Mouse (Mus musculus) cerebral cortex, adult 2 months (tissue): ENCODE results near the gene Espn.

Experiments
- WGBS: fragments of 180-500 bp; shearing (Covaris S2); methylation state at CpG from one replicate; pipeline ENCODE4 v1.1.7; 2018; 5-methylcytosine and 5-hydroxymethylcytosine counted together

Gene Espn

DNA sequence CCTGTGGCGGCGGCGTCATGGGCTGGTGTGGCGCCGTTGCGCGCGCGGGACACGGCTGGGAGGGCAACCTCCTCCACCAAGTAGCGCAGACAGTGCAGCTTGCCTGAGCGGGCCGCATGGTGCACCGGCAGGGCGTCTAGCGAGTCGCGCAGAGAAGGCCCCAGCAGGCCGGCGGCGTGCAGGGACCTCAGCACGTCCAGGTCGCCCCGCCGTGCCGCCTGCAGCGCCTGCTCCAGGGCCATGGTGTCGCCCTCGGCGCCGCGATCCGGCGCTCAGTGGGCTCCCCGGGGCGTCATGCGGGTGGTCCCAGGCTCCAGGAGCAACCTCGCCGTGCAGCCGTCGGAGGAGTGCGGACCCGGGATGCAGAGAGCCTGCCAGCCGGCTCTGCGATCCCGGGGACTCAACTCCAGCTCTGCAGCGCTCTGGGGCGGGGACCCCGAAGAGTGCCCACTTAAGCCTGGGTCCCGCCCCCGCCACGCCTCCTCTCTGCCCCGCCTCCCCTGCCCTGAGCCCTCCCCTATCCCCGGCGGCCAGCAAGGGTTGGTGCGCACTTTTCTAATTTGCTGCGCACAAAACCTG lies at the start of gene Espn:
Gene Espn, minus strand, starts transcription at position 406 of the 579 bp plus-strand sequence.
- WGBS: 12% methylated on average over 52 of the region's 57 CpGs

DNA sequence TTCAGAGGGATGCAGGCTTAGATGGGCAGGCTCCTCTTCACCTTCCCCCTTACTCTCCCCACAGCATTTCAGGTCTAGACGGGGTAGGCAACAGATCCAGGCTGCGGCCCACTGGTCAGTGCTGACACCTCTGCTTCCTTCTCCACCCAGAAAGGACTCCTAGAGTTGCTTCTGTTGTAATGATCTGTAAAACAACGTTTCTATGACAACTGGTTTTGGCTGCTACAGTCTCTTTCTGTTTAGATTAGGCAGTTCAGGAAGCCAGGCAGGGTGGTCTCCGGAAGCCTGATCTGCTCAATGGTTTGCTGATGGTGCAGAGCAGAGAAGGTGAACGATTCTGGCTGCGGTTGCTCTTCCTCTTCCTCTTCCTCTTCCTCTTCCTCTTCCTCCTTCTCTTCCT lies 49.3 kb upstream of the Espn start:
- WGBS: 39% methylated on average over 6 of the region's 6 CpGs

DNA sequence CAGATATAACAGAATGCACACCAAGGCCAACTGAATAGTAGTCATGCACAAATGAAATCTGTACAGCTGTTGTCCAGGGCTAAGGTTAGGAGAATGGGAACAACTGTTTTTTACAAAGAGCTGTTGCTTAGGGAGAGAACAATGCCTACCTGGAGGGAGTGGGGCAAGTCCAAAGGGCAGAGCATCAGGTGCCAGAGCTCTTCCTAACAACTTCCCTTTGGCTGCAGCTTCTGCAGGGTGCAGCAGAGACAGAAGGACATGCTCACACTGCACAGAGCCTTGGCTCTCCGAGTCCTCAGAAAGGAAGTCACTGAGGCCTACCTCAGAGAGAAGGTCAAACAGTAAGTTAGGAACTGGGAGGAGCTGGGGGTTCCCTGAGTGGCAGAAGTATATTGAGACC lies 47.4 kb upstream of the Espn start:
- 68% methylated on average over 1 of the region's 1 CpGs for WGBS

DNA sequence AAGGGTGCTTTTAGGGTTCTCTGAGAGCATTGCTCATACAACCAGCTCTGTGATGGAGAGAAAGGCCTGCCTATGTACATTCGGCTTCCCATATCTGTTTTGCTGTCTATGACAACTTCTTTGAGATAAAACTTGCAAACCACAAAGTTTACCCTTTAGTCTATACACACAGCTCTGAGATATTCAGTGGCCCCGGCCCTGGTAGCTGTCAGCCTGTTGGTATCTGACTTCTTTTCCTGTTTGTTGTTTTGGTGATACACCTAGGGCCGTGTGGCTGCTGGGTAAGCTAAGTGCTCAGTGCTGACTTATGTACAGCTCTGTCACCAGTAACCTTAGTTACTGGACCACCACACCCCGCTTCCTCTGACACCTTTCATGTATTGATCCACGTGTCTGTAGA lies 45.4 kb upstream of the Espn start:
- 80% methylated on average over 5 of the region's 5 CpGs for WGBS

DNA sequence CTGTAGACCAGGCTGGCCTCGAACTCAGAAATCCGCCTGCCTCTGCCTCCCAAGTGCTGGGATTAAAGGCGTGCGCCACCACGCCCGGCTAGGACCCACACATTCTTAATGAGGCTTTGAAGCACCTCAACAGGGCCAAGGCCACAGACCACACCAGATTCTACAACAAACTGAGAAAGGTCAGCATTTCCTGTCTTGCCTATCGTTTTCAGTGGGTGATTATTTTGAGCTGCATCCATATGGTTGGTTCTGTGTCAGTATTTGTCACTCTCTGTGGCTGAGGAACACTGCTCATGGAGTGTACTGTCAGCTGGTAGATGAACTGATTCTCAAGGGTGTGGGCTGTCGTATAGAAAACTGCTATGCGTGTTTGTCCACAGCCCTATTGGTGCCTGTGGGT lies 44.1 kb upstream of the Espn start:
- WGBS: 77% methylated on average over 9 of the region's 9 CpGs

DNA sequence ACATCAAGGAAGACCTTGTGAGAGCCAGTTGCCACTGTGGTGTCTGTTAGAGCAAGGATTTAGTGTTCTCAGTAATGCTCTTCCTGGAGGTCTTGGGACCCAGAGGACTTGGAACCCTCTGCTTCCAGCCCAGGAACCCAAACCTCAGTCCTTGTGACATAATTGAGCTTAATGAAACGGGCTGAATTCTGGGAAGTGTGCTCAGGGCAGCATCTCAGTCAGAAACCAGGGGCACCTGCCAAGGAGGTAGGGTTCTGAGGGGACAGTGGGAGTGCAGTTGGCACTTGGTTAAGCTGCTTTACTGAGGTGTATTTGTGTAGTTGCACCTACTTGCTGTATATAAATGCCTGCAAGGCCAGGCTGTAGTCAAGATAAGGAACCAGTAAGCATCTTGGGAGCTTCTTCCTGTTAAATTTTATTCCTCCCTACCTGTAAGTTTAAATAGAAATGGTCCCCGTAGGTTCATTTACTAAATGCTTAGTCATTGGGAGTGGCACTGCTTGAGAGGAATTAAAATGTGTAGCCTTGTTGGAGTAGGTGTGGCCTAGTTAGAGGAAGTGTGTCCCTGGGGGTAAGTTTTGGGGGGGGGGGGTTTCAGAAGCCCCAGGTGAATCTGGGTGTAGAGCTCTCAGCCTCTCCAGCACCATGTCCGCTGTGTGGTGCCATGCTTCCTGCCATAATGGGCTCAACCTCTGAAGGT lies 42.5 kb upstream of the Espn start:
- WGBS: 80% methylated on average over 3 of the region's 3 CpGs

DNA sequence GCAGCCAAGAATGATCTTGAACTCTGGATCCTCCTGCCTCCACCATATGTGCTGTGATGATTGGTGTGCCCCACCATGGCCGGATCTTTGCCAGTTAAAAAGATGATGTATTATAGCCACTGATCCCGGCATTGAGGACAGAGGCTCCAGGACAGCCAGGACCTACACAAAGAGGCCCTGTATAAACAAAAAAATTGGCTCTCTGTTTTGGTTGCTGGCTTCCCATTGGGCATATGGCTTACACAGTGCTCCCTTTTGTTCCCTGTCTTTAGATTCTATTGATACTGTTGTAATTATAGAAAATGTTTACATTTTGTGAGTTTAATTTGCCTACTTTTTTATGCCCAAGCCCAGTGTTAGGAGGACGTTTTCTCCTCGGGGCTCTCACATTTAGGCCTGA lies 40.4 kb upstream of the Espn start:
- 43% methylated on average over 4 of the region's 4 CpGs for WGBS

DNA sequence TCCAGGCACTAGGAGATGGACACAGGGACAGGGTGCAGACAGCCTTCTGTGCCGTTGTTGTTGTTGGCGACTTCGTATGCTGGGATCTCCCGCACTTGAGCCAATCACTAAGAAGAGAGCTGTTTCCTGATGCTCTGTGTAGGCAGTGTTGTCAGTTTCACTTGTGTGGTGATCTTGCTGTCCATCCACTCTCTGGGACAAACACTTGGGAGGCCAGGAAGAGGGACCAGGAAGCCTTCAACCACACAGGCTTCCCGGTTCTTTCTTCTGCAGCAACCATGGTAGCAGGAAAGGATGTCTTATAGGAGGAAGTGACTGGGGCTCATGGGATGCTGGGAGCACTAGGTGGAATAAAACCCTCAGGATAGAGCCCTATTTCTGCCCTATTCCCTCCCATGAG lies 38.5 kb upstream of the Espn start:
- 61% methylated on average over 5 of the region's 5 CpGs for WGBS

DNA sequence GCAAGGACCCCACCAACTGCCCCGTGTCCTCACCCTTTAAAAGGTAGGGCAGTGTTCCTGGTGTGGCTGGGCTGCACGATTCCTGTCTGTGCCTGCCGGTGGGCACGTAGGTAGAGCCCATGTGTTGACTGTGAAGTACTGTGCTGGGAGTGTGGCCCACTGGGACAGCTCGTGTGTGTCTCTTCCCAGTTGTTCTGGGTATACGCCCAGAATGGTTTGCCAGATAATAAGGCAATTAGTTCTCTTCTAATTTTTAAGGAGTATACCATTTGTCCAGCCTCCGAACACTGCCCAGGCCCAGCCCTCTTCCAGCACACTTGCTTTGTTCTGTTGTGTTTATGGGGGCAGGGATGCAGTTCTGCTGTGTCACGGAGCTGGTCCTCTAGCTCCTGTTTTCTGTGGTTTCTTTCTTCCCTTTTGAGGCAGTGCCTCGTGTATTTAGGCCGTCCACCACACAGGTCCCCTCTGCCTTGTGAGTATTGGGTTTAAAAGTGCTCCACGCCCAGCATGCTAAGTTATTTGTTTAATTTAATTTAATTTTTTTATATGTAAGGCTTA lies 38.0 kb upstream of the Espn start:
- WGBS: 50% methylated on average over 11 of the region's 11 CpGs

DNA sequence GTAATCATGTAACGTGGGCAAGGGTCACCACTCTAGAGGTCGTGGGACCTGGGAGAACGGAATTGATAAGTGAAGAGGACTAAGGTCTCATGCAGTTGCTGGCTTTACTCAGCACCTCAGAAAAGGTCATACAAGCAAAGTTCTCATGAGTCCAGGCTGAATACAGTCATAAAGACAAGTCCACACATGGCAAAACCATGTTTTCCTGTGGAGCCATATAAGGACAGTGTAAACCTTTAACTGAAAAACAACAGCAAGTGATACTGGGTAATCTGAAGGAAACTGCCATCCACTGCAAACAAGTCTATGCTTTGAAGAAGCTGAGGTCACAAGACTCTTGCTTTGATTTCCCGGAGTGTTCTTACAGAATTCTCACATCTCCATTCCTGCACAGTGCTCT lies 37.5 kb upstream of the Espn start:
- WGBS: 87% methylated on average over 4 of the region's 4 CpGs

DNA sequence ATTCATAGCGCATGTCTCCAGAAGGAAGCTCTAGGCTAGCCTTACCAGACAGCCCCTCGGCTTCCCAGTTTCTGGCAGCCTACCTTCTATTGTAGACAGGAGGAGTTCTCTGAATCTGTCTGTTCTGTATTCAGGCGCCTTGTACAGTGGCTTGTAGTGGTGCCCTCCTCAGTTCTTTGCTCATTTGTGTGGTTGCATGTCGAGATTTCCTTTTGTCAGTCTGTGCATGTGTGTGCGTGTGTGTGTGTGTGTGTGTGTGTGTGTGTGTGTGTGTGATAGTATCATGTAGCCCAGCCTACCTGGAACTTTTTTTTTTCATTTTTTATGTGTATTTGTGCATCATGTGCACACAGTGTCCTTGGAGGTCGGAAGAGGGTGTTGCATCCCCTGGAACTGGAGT lies 36.9 kb upstream of the Espn start:
- WGBS: 85% methylated on average over 6 of the region's 6 CpGs

DNA sequence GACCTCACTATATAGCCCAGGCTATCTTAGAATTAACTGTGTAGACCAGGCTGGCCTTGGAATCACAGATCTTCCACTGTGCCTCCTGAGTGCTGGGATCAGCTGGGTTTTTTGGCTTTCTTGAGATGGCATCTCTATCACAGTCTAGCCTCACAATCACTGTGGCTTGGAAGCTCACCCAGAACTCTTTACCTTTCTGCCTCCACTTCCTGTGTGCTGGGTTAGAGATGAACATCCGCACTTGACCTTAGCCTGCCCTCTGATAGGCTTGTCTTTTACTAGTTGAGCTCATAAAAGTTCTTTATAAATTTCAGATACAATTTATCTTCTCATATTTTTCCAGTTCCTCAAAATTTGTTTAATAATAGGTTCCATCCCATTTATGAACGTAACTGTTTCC lies 36.5 kb upstream of the Espn start:
- WGBS: 87% methylated on average over 2 of the region's 2 CpGs

DNA sequence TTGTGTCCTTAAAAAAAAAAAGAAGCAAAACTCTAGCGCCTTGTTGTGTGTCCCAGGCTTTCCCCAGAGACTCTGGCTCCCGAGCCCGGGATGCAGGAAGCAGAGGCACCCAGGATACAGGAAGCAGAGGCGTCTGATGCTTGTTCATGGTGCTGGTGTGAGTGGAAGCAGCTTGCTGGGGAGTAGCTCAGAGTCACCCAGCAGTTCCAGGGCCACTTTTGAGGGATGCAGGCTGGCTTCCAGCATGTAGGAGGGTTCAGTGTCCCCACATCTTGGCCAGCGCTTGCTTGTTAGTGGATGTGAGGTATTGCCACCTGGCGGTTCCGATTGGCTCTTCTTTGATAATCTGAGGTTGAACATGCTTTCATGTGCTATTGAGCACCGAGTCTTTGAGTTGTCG lies 35.0 kb upstream of the Espn start:
- 55% methylated on average over 9 of the region's 9 CpGs for WGBS

DNA sequence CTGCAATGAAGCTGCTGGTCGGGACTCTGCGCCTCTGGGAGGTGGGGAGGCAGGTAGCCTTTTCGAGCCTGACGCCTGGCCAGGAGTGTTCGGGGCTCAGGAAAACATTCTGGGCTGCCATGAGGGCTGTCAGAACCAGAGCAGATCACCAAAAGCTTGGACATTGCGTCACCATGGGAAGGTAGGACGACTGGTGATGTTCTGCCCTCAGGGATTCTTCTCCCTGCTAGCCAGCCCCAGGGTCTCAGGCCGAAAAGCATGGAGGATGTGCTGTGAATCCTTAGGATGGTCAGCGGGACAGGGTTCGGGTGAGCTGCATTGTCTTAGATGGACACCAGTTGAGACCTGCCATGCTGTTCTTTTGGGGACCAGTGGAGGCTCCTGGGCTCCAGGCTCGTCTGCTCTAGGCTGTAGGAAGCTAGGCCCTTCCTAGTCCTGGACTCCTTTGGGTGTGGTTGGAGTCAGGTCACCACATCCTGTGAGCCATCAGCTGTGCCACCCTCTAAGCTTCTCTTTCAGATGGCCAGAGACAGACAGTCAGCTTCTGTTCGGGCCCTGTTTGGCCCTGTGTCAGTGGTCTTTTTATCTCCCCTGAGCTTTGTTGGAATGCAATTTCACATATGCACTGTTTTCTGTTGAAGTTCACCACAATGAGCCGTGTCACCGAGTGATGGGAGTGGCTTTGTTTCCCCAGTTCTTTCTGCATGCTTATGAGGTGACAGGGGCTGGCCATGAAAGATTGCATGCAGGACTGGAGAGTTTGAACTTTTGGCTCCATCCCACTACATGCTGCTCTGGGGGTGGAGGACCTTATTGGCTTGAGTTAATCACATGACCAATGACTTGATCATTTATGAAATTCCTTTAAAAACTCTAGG lies 34.3 kb upstream of the Espn start:
- 67% methylated on average over 14 of the region's 14 CpGs for WGBS

DNA sequence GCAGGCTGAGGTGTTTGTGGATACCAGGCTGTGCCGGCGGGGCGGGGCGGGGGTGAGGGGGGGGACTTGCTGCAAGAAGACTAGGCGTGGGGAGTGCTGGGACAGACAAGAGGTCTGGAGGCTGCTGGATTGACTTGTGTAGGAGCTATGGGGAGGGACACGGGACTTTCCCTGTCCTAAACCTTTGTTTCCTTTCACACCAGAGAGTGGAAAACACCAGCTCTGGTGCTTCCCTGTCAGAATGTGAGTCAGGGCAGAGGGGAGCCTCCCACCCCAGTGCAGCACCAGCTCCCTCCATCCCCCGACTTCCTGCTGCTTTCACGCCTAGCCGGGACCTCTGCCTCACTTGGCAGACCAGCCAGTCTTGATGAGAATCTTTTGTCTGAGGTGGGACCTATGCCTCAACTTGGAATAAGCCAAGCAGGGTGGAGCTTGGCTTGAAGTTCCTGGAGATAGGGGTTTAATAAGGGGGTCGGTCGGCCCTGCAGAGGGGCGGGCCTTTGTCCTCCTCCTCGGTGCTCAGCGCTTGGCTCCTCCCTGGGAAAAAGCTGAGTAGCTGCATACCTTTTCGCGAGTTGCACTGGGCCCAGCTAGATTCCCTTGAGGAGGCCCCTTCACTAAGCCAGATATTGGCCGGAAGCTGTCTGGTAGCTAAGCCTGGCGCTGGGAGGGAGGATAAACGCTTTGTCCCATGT lies 33.5 kb upstream of the Espn start:
- 22% methylated on average over 19 of the region's 19 CpGs for WGBS

DNA sequence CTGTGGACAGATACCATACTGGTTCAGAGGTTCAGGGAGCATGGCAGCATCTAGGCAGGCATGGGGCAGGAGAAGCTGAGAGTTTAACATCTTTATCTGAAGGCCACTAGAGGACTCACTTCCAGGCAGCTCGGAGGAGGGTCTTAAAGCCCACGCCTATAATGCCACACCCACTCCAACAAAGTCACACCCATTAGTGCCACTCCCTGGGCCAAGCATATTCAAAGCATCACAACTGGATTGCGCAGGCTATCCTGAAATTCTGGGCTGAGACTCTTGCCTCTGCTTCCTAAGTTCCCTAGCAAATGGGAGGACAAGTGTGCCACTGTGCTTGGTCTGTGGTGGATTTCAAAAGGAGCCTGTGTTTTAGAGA lies 33.0 kb upstream of the Espn start:
- 15% methylated on average over 3 of the region's 3 CpGs for WGBS

DNA sequence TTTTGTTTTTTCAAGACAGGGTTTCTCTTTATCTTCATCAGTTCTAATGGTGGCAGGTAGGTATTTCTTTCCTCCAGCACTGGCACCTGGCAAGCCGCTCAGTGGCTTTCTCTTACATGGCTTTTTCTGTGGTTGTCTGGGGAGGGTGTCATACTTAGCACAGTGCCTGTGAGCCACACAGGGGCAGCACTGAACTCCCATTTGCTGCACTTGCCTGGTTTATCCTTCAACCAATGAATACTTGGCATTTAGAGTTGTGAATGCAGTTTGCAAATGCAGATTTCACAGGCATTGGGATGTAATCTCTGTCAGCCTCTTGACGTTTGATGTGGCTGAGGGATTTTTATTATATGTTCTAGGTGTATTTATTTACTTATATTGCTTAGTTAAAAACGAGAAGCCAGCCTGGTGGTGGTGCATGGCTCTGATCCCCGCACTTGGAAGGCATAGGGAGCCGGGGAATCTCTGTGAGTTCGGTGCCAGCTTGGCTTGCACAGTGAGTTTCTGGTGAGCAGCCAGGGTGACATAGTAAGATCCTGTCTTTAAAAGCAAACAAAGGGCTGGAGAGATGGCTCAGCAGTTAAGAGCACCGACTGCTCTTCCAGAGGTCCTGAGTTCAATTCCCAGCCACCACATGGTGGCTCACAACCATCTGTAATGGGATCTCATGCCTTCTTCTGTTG lies 32.3 kb upstream of the Espn start:
- 19% methylated on average over 7 of the region's 7 CpGs for WGBS

DNA sequence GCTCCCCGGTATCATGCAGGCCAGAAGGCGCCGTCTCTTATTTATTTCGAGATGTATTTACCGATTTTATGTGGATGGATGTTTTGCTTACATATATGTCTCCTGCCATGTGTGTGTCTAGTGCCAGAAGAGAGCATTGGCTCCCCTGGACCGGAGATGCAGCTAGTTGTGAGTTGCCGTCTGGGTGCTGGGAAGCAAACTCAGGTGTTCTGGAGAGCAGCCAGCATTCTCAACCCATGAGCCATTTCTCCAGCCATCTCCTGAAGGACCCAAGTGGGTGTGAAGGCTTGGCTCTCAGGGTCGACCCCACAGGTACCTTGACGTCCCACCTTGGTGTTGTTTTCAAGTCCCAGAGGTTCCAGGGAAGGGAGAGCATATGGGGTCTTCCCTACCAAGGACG lies 30.0 kb upstream of the Espn start:
- WGBS: 84% methylated on average over 10 of the region's 10 CpGs

DNA sequence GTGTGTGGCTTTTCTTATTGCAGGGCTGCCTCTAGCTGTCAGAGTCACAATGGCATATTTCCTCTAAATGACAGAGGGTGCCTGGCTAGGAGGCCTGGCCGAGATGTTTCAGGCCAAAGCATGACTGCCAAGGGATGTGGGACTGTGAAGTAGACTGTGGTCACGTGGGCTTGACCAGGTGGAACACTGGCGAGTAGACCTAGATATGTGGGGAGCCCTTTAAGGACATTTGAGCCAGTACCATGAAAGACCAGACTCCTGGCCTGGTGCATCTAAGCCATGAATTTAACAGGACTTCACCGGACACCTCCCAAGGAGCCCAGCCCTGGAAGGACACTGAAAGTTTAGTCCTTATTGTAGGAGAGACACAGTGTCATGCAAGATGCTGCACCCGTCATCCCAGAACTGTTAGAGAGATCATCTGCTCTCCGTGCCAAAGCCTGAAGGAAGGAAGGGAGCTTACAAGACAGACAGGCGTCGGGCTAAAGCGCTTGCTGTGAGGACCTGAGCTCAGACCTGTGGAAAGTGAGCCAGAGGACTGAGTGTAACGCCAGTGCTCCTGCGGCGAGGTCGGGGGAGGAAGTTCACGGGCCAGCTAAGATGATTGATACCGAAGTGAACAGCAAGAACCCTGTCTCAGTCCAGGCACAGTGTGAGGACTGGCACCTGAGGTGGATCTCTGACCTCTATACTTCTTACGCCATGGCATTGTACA lies 27.9 kb upstream of the Espn start:
- WGBS: 72% methylated on average over 16 of the region's 16 CpGs

DNA sequence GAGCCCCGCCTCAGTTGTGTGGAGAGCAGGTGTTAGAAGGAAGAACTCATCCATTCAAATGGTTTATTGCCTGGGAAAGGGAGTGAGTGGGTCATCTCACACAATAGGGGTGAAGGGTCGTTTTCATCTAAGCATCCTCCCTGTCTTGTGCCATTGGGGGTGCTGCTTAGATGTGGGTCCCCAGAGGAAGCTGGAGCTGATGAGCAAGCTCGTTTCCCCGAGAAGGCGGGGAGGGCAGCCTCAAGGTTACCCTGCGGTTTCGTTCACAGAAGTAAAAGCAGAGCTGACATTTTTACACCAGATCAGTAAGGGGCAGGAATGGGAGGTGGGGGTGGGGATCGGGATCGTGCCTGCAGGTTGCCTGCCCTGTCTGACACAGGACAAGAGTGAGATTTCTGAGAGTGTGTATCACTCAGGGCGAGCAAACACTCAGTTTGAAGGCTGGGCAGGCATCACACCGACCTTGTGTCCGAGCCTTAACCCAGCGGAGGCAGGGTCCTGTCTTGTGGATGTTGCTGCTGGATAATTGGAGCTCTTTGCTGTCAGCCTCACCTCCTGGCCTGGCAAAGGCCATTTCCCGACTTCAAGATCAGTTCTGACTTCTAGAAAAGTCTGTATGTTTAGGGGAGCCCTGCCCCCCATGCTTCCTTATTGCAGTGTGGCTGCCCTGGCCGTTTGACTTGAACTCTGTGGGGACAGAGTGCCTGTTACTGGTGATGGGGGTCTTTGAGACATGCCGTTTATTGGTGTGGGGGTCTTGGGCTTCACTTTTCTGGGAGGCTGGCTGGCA lies 26.9 kb upstream of the Espn start:
- WGBS: 16% methylated on average over 16 of the region's 16 CpGs
